Mouse (Mus musculus) E14TG2a.4 (cell line): Measurements from ENCODE around the gene Plekhg6.

ENCODE experiments used
- H3K27me3 ChIP-seq: 2 replicates; pipeline ENCODE4 v1.6.1; 2014; ENCODE audit warnings: low read length, control low read depth; ENCODE audit not compliant: insufficient read depth
- H3K36me3 ChIP-seq: 2 replicates; pipeline ENCODE4 v1.6.1; 2014; ENCODE audit warnings: low read length, control low read depth; ENCODE audit not compliant: insufficient read depth
- H3K4me1 ChIP-seq: replicated peaks from 2 replicates; pipeline ENCODE4 v1.6.1; 2014; ENCODE audit warnings: low read depth, low read length, control low read depth
- H3K4me3 ChIP-seq: replicated peaks from 2 replicates; pipeline ENCODE4 v1.5.1; 2014; ENCODE audit warnings: mild to moderate bottlenecking, low read length
- H3K9me3 ChIP-seq: 2 replicates; pipeline ENCODE4 v1.6.1; 2014; ENCODE audit warnings: low read length, control low read depth
- CTCF ChIP-seq: conservative IDR thresholded peaks from 2 replicates; pipeline ENCODE4 v1.5.1; 2014; ENCODE audit warnings: low read length
- NANOG ChIP-seq: IDR thresholded peaks from 2 replicates; pipeline ENCODE4 v1.6.1; 2014; ENCODE audit warnings: borderline replicate concordance, low read length, mixed read lengths
- POU5F1 ChIP-seq: IDR thresholded peaks from 2 replicates; pipeline ENCODE4 v1.6.1; 2014; ENCODE audit warnings: low read length, borderline replicate concordance

The Plekhg6 gene

DNA sequence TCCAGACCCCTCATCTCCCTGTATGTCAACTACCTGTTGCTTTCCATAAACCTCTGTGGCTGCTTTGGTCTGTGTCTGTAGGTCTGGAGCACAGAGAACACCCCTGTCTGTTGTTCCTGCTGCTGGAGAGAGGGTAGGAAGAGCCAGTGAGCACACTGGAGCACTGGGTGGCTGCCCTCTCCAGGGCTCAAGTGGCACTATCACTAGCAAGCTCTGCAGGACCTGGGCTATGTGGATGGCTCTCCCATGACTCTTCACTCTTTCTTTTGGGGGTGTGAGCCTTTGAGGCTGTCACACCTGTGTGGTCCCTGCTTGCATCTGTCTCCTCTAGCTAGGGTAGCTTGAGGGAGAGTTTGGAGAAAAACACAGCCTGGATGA is 60.7 kb downstream of the Plekhg6 start:
- Histone ChIP-seq H3K36me3 (no peaks in the 10 kb centered on the region), H3K27me3 (peaks cover 76% of the 10 kb centered on the region), H3K4me1 (peaks cover 48% of the 10 kb centered on the region), H3K4me3 (no peak overlapping the region), H3K9me3 (no peaks in the 10 kb centered on the region)
- TF ChIP-seq POU5F1 (no peak), CTCF (no peak), NANOG (no peak)

DNA sequence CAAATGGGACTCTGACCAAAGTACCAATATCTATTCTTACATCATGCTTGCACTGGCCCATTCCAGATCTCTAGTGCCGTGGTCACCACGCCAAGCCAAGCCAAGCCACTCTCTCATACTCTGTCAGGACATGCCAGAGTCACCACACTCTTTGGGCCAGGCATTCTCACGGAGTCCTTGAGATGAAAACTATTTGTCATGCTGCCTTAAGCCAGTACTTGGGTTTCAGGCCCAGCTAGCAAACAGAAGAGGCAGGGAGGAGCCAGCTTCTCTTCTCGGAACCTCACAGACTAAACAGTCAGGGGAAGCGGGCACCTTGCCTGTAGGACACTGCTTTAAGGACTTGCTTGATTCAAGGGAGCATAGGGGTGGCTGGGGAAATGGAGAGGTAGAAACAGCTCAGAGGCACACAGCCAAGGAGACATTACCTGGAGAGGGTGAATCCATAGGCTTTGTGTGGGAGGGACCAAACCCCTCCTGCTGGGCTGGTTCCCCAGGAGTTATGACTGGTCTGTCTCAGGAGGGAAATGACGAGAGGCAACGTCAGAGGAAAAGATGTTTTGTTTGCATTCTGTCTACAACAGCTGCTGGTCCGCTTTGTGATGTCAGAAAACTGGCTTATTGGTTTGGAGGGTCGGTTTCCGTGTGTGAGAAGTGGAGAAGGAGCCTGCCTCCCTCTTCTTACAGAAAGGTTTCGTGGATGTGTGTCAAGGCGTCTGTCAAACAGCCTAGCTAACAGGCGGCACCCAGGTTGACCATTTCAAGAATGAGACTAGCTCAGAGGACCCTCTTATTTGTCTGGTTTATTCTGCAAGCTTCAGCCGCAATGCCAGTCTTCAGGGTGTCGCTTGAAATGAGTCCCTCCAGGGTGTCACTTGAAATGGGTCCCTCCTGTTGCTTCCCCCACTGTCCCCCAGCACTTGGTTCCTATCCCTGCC is 61.3 kb downstream of the Plekhg6 start:
- H3K27me3 ChIP-seq: peaks cover 77% of the 10 kb centered on the region

DNA sequence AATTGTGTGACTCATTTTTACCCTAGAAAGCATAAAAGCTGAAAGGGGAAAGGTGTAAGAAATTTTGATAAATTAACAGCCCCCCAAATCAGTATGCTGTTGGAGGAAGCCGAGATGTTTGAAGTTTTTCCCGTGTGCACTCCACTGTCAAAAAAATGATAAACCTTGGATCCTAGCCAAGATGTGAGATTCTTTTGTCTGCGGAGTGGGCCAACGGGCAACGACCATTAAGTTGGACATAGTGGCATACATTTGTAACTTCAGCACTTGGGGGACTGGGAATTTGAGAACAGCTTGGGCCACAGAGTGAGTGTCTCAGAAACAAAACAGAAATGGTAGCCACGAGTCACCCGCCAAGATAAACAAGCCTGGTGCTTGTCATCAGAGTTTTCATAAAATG is 63.5 kb downstream of the Plekhg6 start:
- TF ChIP-seq POU5F1: no peak
- no peak for TF ChIP-seq NANOG
- TF ChIP-seq CTCF: no peak
- Histone ChIP-seq H3K27me3 (peaks cover 78% of the 10 kb centered on the region), H3K36me3 (no peaks in the 10 kb centered on the region), H3K4me1 (peaks cover 53% of the 10 kb centered on the region), H3K4me3 (no peak overlapping the region), H3K9me3 (no peaks in the 10 kb centered on the region)

More for the DNA sequence above, 61.3 kb downstream of the Plekhg6 start:
- no peaks in the 10 kb centered on the region for H3K36me3 ChIP-seq
- TF ChIP-seq POU5F1: no peak
- no peak for TF ChIP-seq CTCF
- H3K4me1 ChIP-seq: peaks cover 54% of the 10 kb centered on the region
- no peaks in the 10 kb centered on the region for H3K9me3 ChIP-seq
- no peak overlapping the region for H3K4me3 ChIP-seq

DNA sequence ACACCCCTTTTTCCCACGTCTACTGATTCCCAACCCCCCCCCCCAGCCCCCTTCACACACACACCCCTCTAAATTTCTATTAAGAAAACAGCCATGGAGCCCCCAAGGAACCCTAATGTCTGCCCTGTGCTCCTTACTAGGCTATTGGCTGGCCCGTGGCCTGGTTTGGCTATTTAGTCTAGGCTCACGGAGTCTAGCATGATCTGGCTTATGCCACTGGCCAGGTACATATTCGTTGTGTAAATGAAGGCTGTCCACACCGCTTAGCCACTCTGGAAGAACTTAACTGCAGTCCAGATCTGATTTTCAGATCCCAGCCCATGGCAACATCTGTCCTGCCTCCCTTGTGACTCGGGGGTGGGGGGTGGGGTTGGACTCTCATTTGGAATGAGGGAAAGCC is 65.8 kb downstream of the Plekhg6 start:
- Histone ChIP-seq H3K27me3 (peaks cover 63% of the 10 kb centered on the region), H3K4me1 (peaks cover 29% of the 10 kb centered on the region), H3K9me3 (no peaks in the 10 kb centered on the region), H3K36me3 (no peaks in the 10 kb centered on the region), H3K4me3 (no peak overlapping the region)
- TF ChIP-seq NANOG (no peak), CTCF (no peak), POU5F1 (no peak)

DNA sequence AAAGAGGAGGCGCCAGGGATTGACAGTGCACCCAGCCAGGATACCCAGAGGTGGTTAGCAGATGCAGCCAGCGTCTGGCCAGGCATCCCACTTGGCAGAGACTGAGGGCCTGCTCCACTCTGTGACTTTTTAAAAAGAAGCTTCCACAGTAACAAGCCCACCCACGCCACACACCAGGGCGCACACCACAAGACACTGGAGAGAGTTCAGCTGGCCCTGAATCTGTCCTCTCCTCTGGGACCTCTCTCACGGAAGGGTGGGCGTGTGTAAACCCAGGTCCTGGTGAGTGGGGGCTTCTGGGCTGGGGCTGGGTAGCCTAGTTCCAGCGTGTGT is 66.4 kb downstream of the Plekhg6 start:
- peaks cover 28% of the 10 kb centered on the region for H3K4me1 ChIP-seq
- no peaks in the 10 kb centered on the region for H3K36me3 ChIP-seq
- H3K27me3 ChIP-seq: peaks cover 58% of the 10 kb centered on the region
- no peak for TF ChIP-seq POU5F1
- TF ChIP-seq CTCF: no peak
- TF ChIP-seq NANOG: no peak
- peak overlapping the region; percentile 75 for H3K4me3 ChIP-seq
- H3K9me3 ChIP-seq: no peaks in the 10 kb centered on the region

DNA sequence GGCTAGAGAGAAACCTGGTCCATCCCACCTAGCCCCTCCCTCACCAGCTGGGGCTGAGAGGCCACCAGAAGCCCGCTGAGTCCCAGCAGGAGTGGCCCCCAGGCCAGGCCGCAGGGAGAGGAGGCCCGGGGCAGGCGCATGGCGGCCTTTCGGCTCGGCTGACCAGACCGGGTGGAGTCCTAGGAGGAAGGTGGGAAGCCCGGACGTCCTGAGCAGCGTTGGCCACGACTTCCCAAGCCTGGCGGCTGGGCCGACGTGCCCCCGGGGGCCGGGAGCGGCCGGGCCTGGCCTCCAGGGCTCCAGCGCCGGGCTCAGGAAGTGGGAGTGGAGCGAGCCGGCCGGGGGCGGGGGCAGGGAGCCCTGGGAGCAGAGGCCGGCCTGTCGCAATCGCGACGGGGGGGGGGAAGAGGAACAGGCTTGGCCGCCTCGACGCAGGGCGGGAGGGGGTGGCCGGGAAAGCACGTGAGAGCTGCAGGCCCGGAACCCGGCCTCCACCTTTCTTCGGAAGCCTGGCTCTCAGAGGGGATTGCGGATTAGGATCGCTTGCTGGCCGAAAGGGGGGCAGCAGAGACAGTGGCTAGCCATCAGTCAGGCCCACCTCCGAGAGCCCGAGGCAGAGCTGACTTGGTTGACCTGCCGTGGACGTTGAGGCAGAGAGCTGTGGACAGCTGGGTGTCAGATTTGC is 66.9 kb downstream of the Plekhg6 start, which contains the start of gene Ltbr:
Ltbr (minus strand) TSS at position 340 of the 685 bp plus-strand sequence.
- Histone ChIP-seq H3K4me3 (peak within 1 kb of the TSS; percentile 75), H3K4me1 (peaks cover 30% of the 10 kb centered on the region), H3K36me3 (no peaks in the 10 kb centered on the region), H3K9me3 (no peaks in the 10 kb centered on the region), H3K27me3 (peaks cover 54% of the 10 kb centered on the region)
- TF ChIP-seq POU5F1: no peak
- no peak for TF ChIP-seq NANOG
- no peak for TF ChIP-seq CTCF
